Mouse (Mus musculus): Measurements from ENCODE around the gene Abcf3.

DNA sequence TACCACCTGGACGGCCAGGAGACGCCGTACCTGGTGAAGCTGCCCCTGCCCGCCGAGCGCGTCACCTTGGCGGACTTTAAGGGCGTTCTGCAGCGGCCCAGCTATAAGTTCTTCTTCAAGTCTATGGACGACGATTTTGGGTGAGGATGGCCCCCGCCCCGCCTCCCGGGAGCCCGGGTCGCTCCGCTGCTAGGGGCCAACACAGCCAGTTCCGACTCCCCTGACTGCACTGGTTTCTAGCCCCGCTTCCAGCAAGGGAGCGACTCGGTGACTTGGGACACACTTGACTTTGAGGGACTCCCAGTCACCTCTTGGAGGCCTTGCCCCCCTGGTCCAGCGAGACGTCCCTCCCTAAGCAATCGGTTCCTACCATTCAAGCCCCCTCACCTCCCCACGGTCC is 31.2 kb upstream of the Abcf3 start:
- no peak for TF ChIP-seq POLR2A (IDR thresholded peaks at IDR 0.05; ENCODE audit: low read depth, low read length)
- TF ChIP-seq CTCF (IDR thresholded peaks at IDR 0.05; ENCODE audit: borderline replicate concordance, insufficient read depth, low read length): no peak
